ENCODE assay signal across 8 mouse cellular contexts in genomic region chr7:44951960-44952359, GRCm38 (mm10). TPM values are rescaled to one million over a fixed set of nuclear protein-coding genes. Genes with fewer than 3 reads are reported as not detected.
DNase-seq lines count a peak whose midpoint lies in the region; ATAC-seq and TF ChIP-seq lines count a peak whose summit lies in the region.

No protein-coding gene starts in this region.

- TF ChIP-seq POLR2A in testis, adult 2 months (IDR thresholded peaks at IDR 0.05; ENCODE audit: control insufficient read depth, low read depth, low read length) = peak; percentile 56

- peak overlapping the region; percentile 70 for H3K9ac ChIP-seq in heart, embryonic 16.5 days (ENCODE audit: low read length)

- WGBS in heart, embryonic 16.5 days = under 1% methylated on average over 10 of the region's 10 CpGs

- no peak overlapping the region for H3K27ac ChIP-seq in heart, embryonic 16.5 days (ENCODE audit: low read length)
- peak overlapping the region; percentile 41 for H3K27ac ChIP-seq in testis, adult 2 months (ENCODE audit: control insufficient read depth, insufficient read depth, low read depth, low read length)

- peak; percentile 85 for ATAC-seq in erythroblast, adult 5-6 weeks (replicated peaks; ENCODE audit: low FRiP score, poor library complexity, severe bottlenecking)
- peak; percentile 42; the same call in 1 of the 2 replicates for ATAC-seq in heart, embryonic 16.5 days (replicated peaks; ENCODE audit: extremely low read depth, insufficient read depth, low FRiP score)

- DNase-seq in 416B (ENCODE audit: low read depth) = peak; percentile 82
- peak; percentile 97 for DNase-seq in ZHBTc4 (ENCODE audit: low read depth, low spot score)
- peak; percentile 84 to 90 for DNase-seq in kidney, postnatal 25 days
- no peak for DNase-seq in frontal cortex, postnatal 36 days (ENCODE audit: low spot score in 2 of 2)

- H3K36me3 ChIP-seq in heart, embryonic 16.5 days (ENCODE audit: control insufficient read depth, insufficient read depth) = no peaks in the 10 kb centered on the region
- no peaks in the 10 kb centered on the region for H3K36me3 ChIP-seq in megakaryocyte, embryonic 14.5 days (replicated peaks; ENCODE audit: low read length)
- no peaks in the 10 kb centered on the region for H3K36me3 ChIP-seq in testis, adult 2 months (ENCODE audit: control insufficient read depth, insufficient read depth, low read length)

- H3K4me2 ChIP-seq in heart, embryonic 16.5 days (ENCODE audit: low read depth, low read length) = peak overlapping the region; percentile 92

- no peaks in the 10 kb centered on the region for H3K9me3 ChIP-seq in heart, embryonic 16.5 days (replicated peaks; ENCODE audit: control insufficient read depth, low read length)
- no peaks in the 10 kb centered on the region for H3K9me3 ChIP-seq in megakaryocyte, embryonic 14.5 days

- H3K4me1 ChIP-seq in heart, embryonic 16.5 days (ENCODE audit: control insufficient read depth, insufficient read depth, low read length) = peaks cover 9% of the 10 kb centered on the region
- peaks cover 30% of the 10 kb centered on the region for H3K4me1 ChIP-seq in megakaryocyte, embryonic 14.5 days
- peaks cover 11% of the 10 kb centered on the region for H3K4me1 ChIP-seq in testis, adult 2 months (ENCODE audit: control insufficient read depth, insufficient read depth, low read length)

- H3K4me3 ChIP-seq in heart, embryonic 16.5 days (ENCODE audit: low read length) = peak overlapping the region; percentile 59
- H3K4me3 ChIP-seq in megakaryocyte, embryonic 14.5 days (replicated peaks) = peak overlapping the region; percentile 93
- peak overlapping the region; percentile 75 for H3K4me3 ChIP-seq in testis, adult 2 months (ENCODE audit: control insufficient read depth, low read depth, low read length)

- H3K27me3 ChIP-seq in heart, embryonic 16.5 days (ENCODE audit: control insufficient read depth, insufficient read depth, low read length) = peaks cover 13% of the 10 kb centered on the region
- peaks cover 71% of the 10 kb centered on the region for H3K27me3 ChIP-seq in megakaryocyte, embryonic 14.5 days (replicated peaks)
- no peaks in the 10 kb centered on the region for H3K27me3 ChIP-seq in testis, adult 2 months (ENCODE audit: control insufficient read depth, insufficient read depth, low read length)

- no peak for TF ChIP-seq CTCF in testis, adult 2 months (IDR thresholded peaks at IDR 0.05; ENCODE audit: control insufficient read depth, insufficient read depth, insufficient replicate concordance, low read depth, low read length)

RNA-seq across cellular contexts. Expression of gene Tsks, which starts 9.0 kb away (rescaled TPM):
- not detected in 2 replicates for total RNA-seq in erythroblast, adult 5-6 weeks (2015; ENCODE audit: low replicate concordance)
- total RNA-seq in erythroblast, adult 5-6 weeks (2017; ENCODE audit: low replicate concordance) = not detected in 2 replicates
- 0.12 and 0.40 TPM in 2 replicates for polyA plus RNA-seq in heart, embryonic 16.5 days (2015; fragmentation: Nextera tagmentation; extraction: Ambion mirVana)
- polyA plus RNA-seq in megakaryocyte, embryonic 14.5 days (2012; ENCODE audit: insufficient read depth, low replicate concordance) = 0.62 TPM in 1 of 2 replicates, not detected in the other
- 1,042 and 1,092 TPM in 2 replicates for polyA plus RNA-seq in testis, adult 2 months (2012; rRNA removed)

RNA-seq across cellular contexts. Expression of gene Ap2a1, which starts 22.7 kb away (rescaled TPM):
- total RNA-seq in erythroblast, adult 5-6 weeks (2015; ENCODE audit: low replicate concordance) = 29.4 and 43.1 TPM in 2 replicates
- 27.5 and 36.0 TPM in 2 replicates for total RNA-seq in erythroblast, adult 5-6 weeks (2017; ENCODE audit: low replicate concordance)
- polyA plus RNA-seq in heart, embryonic 16.5 days (2015; fragmentation: Nextera tagmentation; extraction: Ambion mirVana) = 51.8 and 52.0 TPM in 2 replicates
- 137 and 235 TPM in 2 replicates for polyA plus RNA-seq in megakaryocyte, embryonic 14.5 days (2012; ENCODE audit: insufficient read depth, low replicate concordance)
- 323 and 343 TPM in 2 replicates for polyA plus RNA-seq in testis, adult 2 months (2012; rRNA removed)

RNA-seq across cellular contexts. Expression of gene Cpt1c, which starts 22.7 kb away (rescaled TPM):
- 0.19 and 1.5 TPM in 2 replicates for total RNA-seq in erythroblast, adult 5-6 weeks (2015; ENCODE audit: low replicate concordance)
- total RNA-seq in erythroblast, adult 5-6 weeks (2017; ENCODE audit: low replicate concordance) = 0.28 and 0.51 TPM in 2 replicates
- 7.6 and 8.9 TPM in 2 replicates for polyA plus RNA-seq in heart, embryonic 16.5 days (2015; fragmentation: Nextera tagmentation; extraction: Ambion mirVana)
- polyA plus RNA-seq in megakaryocyte, embryonic 14.5 days (2012; ENCODE audit: insufficient read depth, low replicate concordance) = 0.82 TPM in 1 of 2 replicates, not detected in the other
- polyA plus RNA-seq in testis, adult 2 months (2012; rRNA removed) = 137 and 148 TPM in 2 replicates

RNA-seq across cellular contexts. Expression of gene Prmt1, which starts 34.4 kb away (rescaled TPM):
- total RNA-seq in erythroblast, adult 5-6 weeks (2015; ENCODE audit: low replicate concordance) = 21.7 and 73.4 TPM in 2 replicates
- total RNA-seq in erythroblast, adult 5-6 weeks (2017; ENCODE audit: low replicate concordance) = 9.2 and 30.6 TPM in 2 replicates
- 355 and 387 TPM in 2 replicates for polyA plus RNA-seq in heart, embryonic 16.5 days (2015; fragmentation: Nextera tagmentation; extraction: Ambion mirVana)
- polyA plus RNA-seq in megakaryocyte, embryonic 14.5 days (2012; ENCODE audit: insufficient read depth, low replicate concordance) = 7.0 and 74.9 TPM in 2 replicates
- polyA plus RNA-seq in testis, adult 2 months (2012; rRNA removed) = 59.6 and 60.1 TPM in 2 replicates

RNA-seq across cellular contexts. Expression of gene Irf3, which starts 45.5 kb away (rescaled TPM):
- total RNA-seq in erythroblast, adult 5-6 weeks (2015; ENCODE audit: low replicate concordance) = 15.5 and 24.2 TPM in 2 replicates
- total RNA-seq in erythroblast, adult 5-6 weeks (2017; ENCODE audit: low replicate concordance) = 17.0 and 34.1 TPM in 2 replicates
- polyA plus RNA-seq in heart, embryonic 16.5 days (2015; fragmentation: Nextera tagmentation; extraction: Ambion mirVana) = 71.4 and 73.6 TPM in 2 replicates
- polyA plus RNA-seq in megakaryocyte, embryonic 14.5 days (2012; ENCODE audit: insufficient read depth, low replicate concordance) = 44.2 and 87.0 TPM in 2 replicates
- polyA plus RNA-seq in testis, adult 2 months (2012; rRNA removed) = 108 and 114 TPM in 2 replicates

Comparison
In these comparisons a context has a peak if more than half of its experiments do, and no peak if none do; other contexts are left out.
1. DNase-seq: peak in 416B (single experiment), ZHBTc4 (single experiment) and kidney, postnatal 25 days (2 of 2); none in frontal cortex, postnatal 36 days (0 of 2).
2. RNA of gene Tsks, which starts 9.0 kb away (polyA plus RNA-seq): 1,042 to 1,092 TPM in testis, adult 2 months; 0.62 TPM in megakaryocyte, embryonic 14.5 days and 0.12 to 0.40 TPM in heart, embryonic 16.5 days; every median in the first group is over 100 times any median in the second.
3. RNA of gene Cpt1c, which starts 22.7 kb away (polyA plus RNA-seq): 137 to 148 TPM in testis, adult 2 months; 7.6 to 8.9 TPM in heart, embryonic 16.5 days and 0.82 TPM in megakaryocyte, embryonic 14.5 days; every median in the first group is over 10 times any median in the second.
4. Peak in every context shown above with its lines, with median percentiles within 50 percentile points of each other: H3K4me3 ChIP-seq.